Mouse (Mus musculus): ENCODE measurements around the gene Prkra.

- TF ChIP-seq CTCF (IDR thresholded peaks at IDR 0.05; ENCODE audit: low read depth) (no peak), EP300 (optimal IDR thresholded peaks at IDR 0.05) (no peak)
These were observed 4.0 kb downstream of the Prkra start for GRCm38 (mm10) chr2:76643801-76644200.
